Mouse (Mus musculus): ENCODE results near the gene Magea2.
A peak's percentile ranks its signal among the peaks of the same experiment; 100 is the strongest.
"Not testable (repeated sequence)": the region's sequence is repeated elsewhere in the genome, so short reads cannot be mapped to it uniquely, and the experiment has no call there.

Gene Magea2

GRCm38 (mm10) chrX:155093566-155093965 is at the start of gene Magea2:
TSS of gene Magea2 (minus strand) at chrX:155093666.
- not testable (repeated sequence) for DNase-seq

- not testable (repeated sequence) for DNase-seq
Measured at GRCm38 (mm10) chrX:155128312-155128711, 34.8 kb upstream of the Magea2 start, which contains the start of gene Cldn34b2. TSS of gene Cldn34b2 (minus strand) at chrX:155128412.

GRCm38 (mm10) chrX:155098024-155098423 is 4.6 kb upstream of the Magea2 start:
- peak; percentile 81 for DNase-seq

- not testable (repeated sequence) for DNase-seq
Measured at GRCm38 (mm10) chrX:155089693-155090092, 3.8 kb downstream of the Magea2 start, which contains the start of gene Magea1. TSS of gene Magea1 (minus strand) at chrX:155089793.

- DNase-seq, result not testable (repeated sequence)
Measured at GRCm38 (mm10) chrX:155063045-155063444, 30.4 kb downstream of the Magea2 start, which contains the start of gene Magea5. TSS of gene Magea5 (minus strand) at chrX:155063145.

GRCm38 (mm10) chrX:154995750-154996149 is 97.7 kb downstream of the Magea2 start, which contains the start of gene Magea8:
TSS of gene Magea8 (minus strand) at chrX:154995850.
- not testable (repeated sequence) for DNase-seq

Data from heart, adult 11 months (tissue).